Mouse (Mus musculus) olfactory bulb, adult 2 months (tissue): ENCODE data around the gene Pbx3.

Source experiments
- CTCF ChIP-seq: fragments of 200-500 bp; IDR thresholded peaks from 2 replicates; pipeline ENCODE4 v1.5.1; 2012; ENCODE audit warnings: low read depth, mild to moderate bottlenecking, low read length, moderate library complexity; ENCODE audit not compliant: insufficient read depth
- POLR2A ChIP-seq: fragments of 200-500 bp; IDR thresholded peaks from 2 replicates; pipeline ENCODE4 v1.6.1; 2012; ENCODE audit warnings: mild to moderate bottlenecking, low read depth, low read length, moderate library complexity; ENCODE audit not compliant: insufficient read depth

DNA sequence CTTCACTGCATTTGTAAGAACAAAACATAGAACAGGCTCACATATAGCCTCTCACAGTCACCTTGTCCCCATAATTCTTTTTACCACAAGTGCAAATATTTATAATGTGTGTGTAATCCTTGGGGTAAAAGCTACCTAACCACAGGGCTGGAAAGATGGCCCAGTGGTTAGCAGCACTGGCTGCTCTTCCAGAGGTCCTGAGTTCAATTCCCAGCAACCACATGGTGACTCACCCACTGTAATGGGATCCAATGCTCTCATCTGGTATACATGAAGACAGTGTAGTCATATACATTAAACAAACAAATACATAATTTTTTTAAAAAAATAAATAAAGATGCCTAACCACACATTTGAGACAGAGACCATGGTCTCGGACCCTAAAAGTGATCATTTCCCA lies 240.2 kb downstream of the Pbx3 start:
- TF ChIP-seq POLR2A: no peak
- TF ChIP-seq CTCF: no peak
